Mouse (Mus musculus) brain, embryonic 14.5 days (tissue): ENCODE measurements around the gene Usp4.

Experiments used
- CTCF ChIP-seq: fragments of 200-500 bp; IDR thresholded peaks from 2 replicates; pipeline ENCODE4 v1.5.1; 2012; ENCODE audit warnings: inconsistent platforms, mild to moderate bottlenecking, moderate library complexity, borderline replicate concordance; ENCODE audit not compliant: insufficient read depth, insufficient read length; ENCODE audit errors: extremely low read depth
- POLR2A ChIP-seq: fragments of 200-500 bp; IDR thresholded peaks from 2 replicates; pipeline ENCODE4 v1.6.1; 2012; ENCODE audit warnings: mild to moderate bottlenecking, inconsistent platforms, borderline replicate concordance; ENCODE audit not compliant: poor library complexity, insufficient read depth, insufficient read length, severe bottlenecking; ENCODE audit errors: extremely low read depth

- TF ChIP-seq POLR2A: no peak
- TF ChIP-seq CTCF: no peak
Observed at GRCm38 (mm10) chr9:108440485-108440884, 92.8 kb downstream of the Usp4 start.
